Mouse (Mus musculus) small intestine, adult 2 months (tissue): ENCODE measurements around the gene Fam160a1. TPM values are rescaled to one million over a fixed set of nuclear protein-coding genes. Genes with fewer than 3 reads are reported as not detected.

ENCODE experiments used
- H3K27ac ChIP-seq: fragments of 200-500 bp; 2 replicates; pipeline ENCODE4 v1.5.1; 2012; ENCODE audit warnings: low read depth, low read length, control low read depth, inconsistent platforms; ENCODE audit not compliant: insufficient read depth
- H3K27me3 ChIP-seq: fragments of 200-500 bp; 2 replicates; pipeline ENCODE4 v1.6.1; 2012; ENCODE audit warnings: mild to moderate bottlenecking, moderate library complexity, low read length, inconsistent platforms; ENCODE audit not compliant: control insufficient read depth, insufficient read depth
- H3K36me3 ChIP-seq: fragments of 200-500 bp; 2 replicates; pipeline ENCODE4 v1.6.1; 2012; ENCODE audit warnings: mild to moderate bottlenecking, low read length, control low read depth, inconsistent platforms; ENCODE audit not compliant: control insufficient read depth, insufficient read depth
- H3K4me1 ChIP-seq: fragments of 200-500 bp; 2 replicates; pipeline ENCODE4 v1.6.1; 2012; ENCODE audit warnings: low read length, inconsistent platforms, mixed read lengths; ENCODE audit not compliant: control insufficient read depth, insufficient read depth, insufficient read length
- H3K4me3 ChIP-seq: fragments of 200-500 bp; 2 replicates; pipeline ENCODE4 v1.5.1; 2012; ENCODE audit warnings: low read depth, mild to moderate bottlenecking, control low read depth, inconsistent platforms, low read length, moderate library complexity
- CTCF ChIP-seq: fragments of 200-500 bp; IDR thresholded peaks from 2 replicates; pipeline ENCODE4 v1.5.1; 2012; ENCODE audit warnings: low read depth, mild to moderate bottlenecking, control low read depth, inconsistent platforms, low read length, moderate library complexity, mixed read lengths; ENCODE audit not compliant: insufficient replicate concordance, insufficient read length; ENCODE audit errors: extremely low read depth
- POLR2A ChIP-seq: fragments of 200-500 bp; IDR thresholded peaks from 2 replicates; pipeline ENCODE4 v1.6.1; 2012; ENCODE audit warnings: low read depth, mild to moderate bottlenecking, control low read depth, inconsistent platforms, low read length, moderate library complexity
- WGBS: fragments of 180-500 bp; shearing (Covaris S2); methylation state at CpG from one replicate; pipeline ENCODE4 v1.1.7; 2018; 5-methylcytosine and 5-hydroxymethylcytosine counted together
- polyA plus RNA-seq: library from polyadenylated mRNA; depleted of rRNA; stranded (reverse); fragments of >200 nt; gene quantifications from 2 replicates; pipeline ENCODE4 v1.2.3, GENCODE M21; 2012

The Fam160a1 gene
- polyA plus RNA-seq, 1 experiment: 12.6 TPM

DNA sequence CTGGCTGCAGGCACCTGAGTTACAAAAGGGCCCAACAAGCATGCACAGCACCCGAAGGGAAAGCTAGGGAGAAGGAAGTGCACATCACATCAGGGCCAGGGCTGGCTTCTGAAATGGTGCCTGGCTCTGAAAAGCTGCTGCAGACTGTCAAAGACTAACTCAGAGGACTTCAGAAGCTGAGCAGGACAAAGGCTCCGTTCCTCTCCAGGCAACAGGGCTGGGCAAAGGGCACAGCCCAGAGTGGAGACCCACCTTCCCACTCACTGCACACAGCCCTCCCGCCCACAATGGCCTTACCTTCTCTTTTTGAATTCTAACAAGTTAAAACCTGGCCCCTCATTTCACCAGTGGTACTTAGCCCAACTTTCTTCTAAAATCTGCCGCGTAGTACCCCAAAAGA is 153.3 kb downstream of the Fam160a1 start:
- 74% methylated on average over 5 of the region's 5 CpGs for WGBS
- no peaks in the 10 kb centered on the region for H3K27me3 ChIP-seq
- H3K36me3 ChIP-seq: peaks cover 3% of the 10 kb centered on the region; the same call in 1 of the 2 replicates
- TF ChIP-seq CTCF: no peak
- TF ChIP-seq POLR2A: no peak
- no peak overlapping the region for H3K4me3 ChIP-seq
- no peak overlapping the region for H3K27ac ChIP-seq
- H3K4me1 ChIP-seq: no peaks in the 10 kb centered on the region

DNA sequence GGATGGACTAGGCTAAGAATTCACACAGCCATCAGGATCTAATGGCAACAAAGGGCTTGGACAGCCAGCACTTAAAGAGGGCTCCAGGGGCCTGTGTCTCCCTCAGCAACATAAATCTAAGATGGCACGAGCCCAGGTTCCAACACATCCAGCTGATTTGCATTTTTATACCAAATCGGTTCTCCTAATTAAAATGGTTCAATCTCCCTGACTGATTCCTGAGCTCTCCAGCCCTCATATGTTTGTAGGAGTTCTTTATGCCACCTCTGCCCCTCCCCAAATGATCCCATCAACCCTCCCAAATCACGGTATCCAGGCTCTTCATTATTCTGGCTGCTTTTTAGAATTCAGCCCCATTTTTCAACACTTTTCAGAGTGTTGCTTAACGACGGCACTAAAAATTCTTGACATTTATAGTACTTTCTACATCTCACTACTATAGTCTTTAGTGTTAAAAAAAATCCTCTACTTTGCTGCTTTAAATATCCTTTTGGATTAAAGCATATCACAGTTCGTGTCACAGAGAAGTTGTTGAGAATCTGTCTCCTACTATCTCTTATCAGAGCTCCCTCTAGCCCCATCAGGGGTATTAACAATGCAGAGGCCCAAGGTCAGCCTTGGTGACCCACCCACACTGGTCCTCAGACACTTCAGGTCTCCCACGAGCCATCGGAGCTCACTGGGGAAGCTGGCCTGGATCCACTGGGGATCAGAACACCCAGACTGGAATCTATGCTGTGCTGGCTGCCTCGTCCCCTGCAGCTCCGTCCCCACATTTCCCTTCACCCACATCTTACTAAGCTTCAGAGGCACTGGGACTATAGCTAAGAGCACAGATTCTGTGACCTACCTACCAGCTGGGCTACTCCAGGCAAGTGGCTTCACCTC is 154.9 kb downstream of the Fam160a1 start:
- TF ChIP-seq POLR2A: no peak
- no peak for TF ChIP-seq CTCF
- 75% methylated on average over 10 of the region's 10 CpGs for WGBS
- Histone ChIP-seq H3K4me3 (no peak overlapping the region), H3K27me3 (no peaks in the 10 kb centered on the region), H3K36me3 (peaks cover 3% of the 10 kb centered on the region; the same call in 1 of the 2 replicates), H3K4me1 (no peaks in the 10 kb centered on the region), H3K27ac (no peak overlapping the region)

DNA sequence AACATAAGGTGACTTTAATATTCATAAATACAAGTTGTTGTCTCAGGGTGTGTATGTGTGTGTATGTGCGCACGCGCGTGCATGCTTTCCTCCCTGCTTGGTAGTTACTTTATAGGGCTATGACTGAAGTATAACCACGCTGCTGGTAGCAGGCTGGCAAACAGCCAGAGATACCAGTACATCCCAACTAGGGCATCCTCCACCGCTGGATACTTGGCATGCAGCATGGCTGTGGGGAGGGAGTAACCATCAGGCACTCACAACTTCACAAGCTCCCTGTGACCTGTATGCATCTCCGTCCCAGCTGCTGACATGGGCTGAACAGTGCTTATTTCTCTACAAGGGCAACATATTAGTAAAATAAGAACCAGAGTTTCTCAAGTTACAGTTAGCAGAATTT is 157.4 kb downstream of the Fam160a1 start:
- no peak for TF ChIP-seq CTCF
- H3K4me3 ChIP-seq: no peak overlapping the region
- H3K27me3 ChIP-seq: no peaks in the 10 kb centered on the region
- no peaks in the 10 kb centered on the region for H3K4me1 ChIP-seq
- no peak overlapping the region for H3K27ac ChIP-seq
- WGBS: 81% methylated on average over 7 of the region's 7 CpGs
- peaks cover 4% of the 10 kb centered on the region; the same call in 1 of the 2 replicates for H3K36me3 ChIP-seq

DNA sequence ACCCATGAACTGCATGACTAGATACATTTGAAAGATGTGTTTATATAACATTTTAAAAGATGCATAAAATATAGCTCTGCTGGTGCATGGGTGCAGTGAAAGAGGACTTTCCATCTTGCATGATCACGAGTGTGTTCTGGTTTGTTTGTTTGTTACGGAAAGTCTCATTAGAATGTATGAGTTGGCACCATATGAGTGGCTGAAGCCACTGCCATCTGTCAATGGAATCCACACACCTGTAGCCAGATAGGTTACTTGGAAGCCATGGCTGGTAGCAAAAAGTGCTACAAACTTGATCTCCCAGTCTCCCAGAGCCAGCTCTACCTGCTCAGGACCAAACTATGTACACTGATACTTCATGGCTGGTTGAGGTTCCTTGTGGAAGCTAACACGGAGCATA is 161.6 kb downstream of the Fam160a1 start:
- H3K4me3 ChIP-seq: no peak overlapping the region
- no peaks in the 10 kb centered on the region for H3K4me1 ChIP-seq
- peaks cover 10% of the 10 kb centered on the region for H3K36me3 ChIP-seq
- no peaks in the 10 kb centered on the region for H3K27me3 ChIP-seq
- TF ChIP-seq POLR2A (no peak), CTCF (no peak)
- 94% methylated on average over 3 of the region's 3 CpGs for WGBS
- no peak overlapping the region for H3K27ac ChIP-seq

DNA sequence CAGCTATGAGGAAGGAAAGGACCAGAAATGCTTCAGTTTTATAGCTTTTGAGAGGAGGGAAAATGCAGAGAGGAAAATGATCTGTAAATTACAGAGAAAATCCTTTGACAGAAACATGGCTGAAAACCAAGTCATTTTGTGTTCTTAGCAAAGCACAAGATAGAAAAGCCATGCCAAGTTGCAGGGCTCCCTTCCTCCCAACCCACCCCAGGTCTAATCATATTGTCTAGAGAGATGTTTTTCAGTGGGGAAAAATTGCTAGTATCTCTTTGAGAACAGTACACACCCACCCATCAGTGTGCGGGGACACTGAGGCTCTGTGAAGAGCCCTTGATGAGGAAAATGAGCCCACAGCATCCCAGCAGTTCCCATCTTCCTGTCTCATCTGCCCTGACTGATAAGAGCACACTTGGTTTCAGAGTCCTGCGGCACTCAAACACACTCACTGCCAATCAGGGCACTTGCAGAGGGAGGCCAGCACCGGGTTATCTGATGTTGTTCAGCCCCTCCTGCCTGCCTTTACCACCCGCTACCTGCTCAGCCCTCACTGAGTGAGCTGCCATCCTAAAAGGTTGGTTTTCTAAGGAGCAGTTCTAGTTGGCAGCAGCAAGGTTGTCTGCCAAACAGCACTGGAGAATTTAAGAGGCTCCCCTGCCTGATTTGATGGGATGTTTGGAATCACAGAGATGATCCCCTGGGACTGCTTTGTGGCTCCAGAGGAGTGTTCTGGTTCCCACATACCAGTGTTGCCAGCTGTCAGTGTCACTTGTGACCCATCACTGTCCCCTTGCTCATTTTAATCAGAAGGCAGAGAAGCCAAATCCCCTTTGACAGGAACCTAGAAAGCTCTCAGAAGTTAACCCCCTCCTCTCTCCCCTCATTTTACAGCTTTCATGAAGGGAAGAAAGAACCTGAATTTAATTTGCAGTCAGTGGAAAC is 164.1 kb downstream of the Fam160a1 start:
- no peak overlapping the region for H3K4me3 ChIP-seq
- H3K27ac ChIP-seq: no peak overlapping the region
- H3K27me3 ChIP-seq: no peaks in the 10 kb centered on the region
- H3K36me3 ChIP-seq: peaks cover 10% of the 10 kb centered on the region
- TF ChIP-seq POLR2A (no peak), CTCF (no peak)
- no peaks in the 10 kb centered on the region for H3K4me1 ChIP-seq
- 80% methylated on average over 4 of the region's 4 CpGs for WGBS

DNA sequence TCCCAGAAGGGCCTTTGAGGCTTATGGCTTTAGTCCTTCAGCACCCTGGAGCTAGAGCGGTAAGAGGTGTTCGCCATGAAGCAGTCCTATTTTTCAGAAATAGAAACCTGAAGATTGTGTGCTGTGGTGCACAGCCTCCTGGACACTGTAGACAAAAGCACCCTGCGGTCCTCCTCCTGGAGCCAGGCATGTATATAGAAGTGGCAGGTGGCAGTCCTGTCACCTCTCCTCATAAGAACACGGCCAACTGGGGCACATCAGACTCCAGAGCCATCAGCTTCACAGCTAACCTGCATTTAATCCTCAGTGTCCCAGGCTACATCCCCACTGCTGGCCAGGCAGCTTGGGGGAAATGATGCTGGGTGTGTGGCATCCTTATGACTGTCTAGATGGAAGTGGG is 167.9 kb downstream of the Fam160a1 start:
- H3K4me1 ChIP-seq: no peaks in the 10 kb centered on the region
- WGBS: 94% methylated on average over 4 of the region's 4 CpGs
- TF ChIP-seq POLR2A: no peak
- TF ChIP-seq CTCF: no peak
- no peaks in the 10 kb centered on the region for H3K27me3 ChIP-seq
- peaks cover 7% of the 10 kb centered on the region; the same call in 1 of the 2 replicates for H3K36me3 ChIP-seq
- no peak overlapping the region for H3K4me3 ChIP-seq
- H3K27ac ChIP-seq: no peak overlapping the region
